Mouse (Mus musculus) MEL (cell line): ENCODE data around the gene Hsd17b13.

Experiments used
- BHLHE40 ChIP-seq: IDR thresholded peaks from 2 replicates; pipeline ENCODE4 v1.6.1; 2012; ENCODE audit warnings: low read depth, mild to moderate bottlenecking, inconsistent platforms, low read length, improper control_type of control experiment, borderline replicate concordance
- CTCF ChIP-seq, 3 experiments: IDR thresholded peaks in 2 of 3; conservative IDR thresholded peaks in 1 of 3; 2 replicates each; pipeline ENCODE4 v1.5.1; 2011 to 2012; ENCODE audit warnings: low read length in 3 of 3, low read depth in 2 of 3, mild to moderate bottlenecking in 2 of 3, improper control_type of control experiment in 1 of 3, inconsistent platforms in 1 of 3, mixed read lengths in 1 of 3, moderate library complexity in 1 of 3; ENCODE audit not compliant: control insufficient read depth in 1 of 3, insufficient read depth in 1 of 3, poor library complexity in 1 of 3, severe bottlenecking in 1 of 3
- GABPA ChIP-seq: IDR thresholded peaks from 2 replicates; pipeline ENCODE4 v1.6.1; 2012; ENCODE audit warnings: low read depth, mild to moderate bottlenecking, inconsistent platforms, low read length, improper control_type of control experiment, moderate library complexity
- GATA1 ChIP-seq: IDR thresholded peaks from 2 replicates; pipeline ENCODE4 v1.6.1; 2011; ENCODE audit warnings: low read depth, low read length, improper control_type of control experiment
- POLR2A ChIP-seq, 2 experiments: IDR thresholded peaks; 2 replicates each; pipeline ENCODE4 v1.6.1; 2011 to 2012; ENCODE audit warnings: low read length in 2 of 2, mild to moderate bottlenecking in 2 of 2, control low read depth in 1 of 2, improper control_type of control experiment in 1 of 2, low read depth in 1 of 2, moderate library complexity in 1 of 2; ENCODE audit not compliant: control insufficient read depth in 1 of 2, insufficient read depth in 1 of 2, poor library complexity in 1 of 2
- POLR2AphosphoS2 ChIP-seq: IDR thresholded peaks from 2 replicates; pipeline ENCODE4 v1.6.1; 2011; ENCODE audit warnings: low read length, improper control_type of control experiment
- TCF12 ChIP-seq: IDR thresholded peaks from 2 replicates; pipeline ENCODE4 v1.6.1; 2014; ENCODE audit warnings: low read depth, mild to moderate bottlenecking, inconsistent platforms, low read length, improper control_type of control experiment, moderate library complexity

DNA sequence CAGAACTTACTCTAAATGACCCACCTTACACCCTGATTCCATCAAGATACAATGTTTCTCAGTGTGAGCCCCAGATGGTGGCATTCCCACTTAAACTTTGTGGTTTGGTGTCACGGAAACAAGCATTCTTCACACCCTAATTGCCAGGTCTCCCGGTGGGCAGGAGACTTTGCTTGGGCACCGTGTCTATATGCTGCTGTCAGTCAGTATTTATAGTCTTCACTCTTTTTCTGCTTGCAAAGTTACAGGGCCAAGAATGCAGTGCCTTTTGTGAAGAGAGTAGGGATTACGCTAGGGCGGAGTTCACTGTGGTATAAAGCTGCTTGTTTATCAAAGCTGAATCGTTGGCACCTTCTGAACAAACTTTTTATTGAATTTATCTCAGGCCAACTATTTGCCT is 34.0 kb downstream of the Hsd17b13 start:
- no peak for TF ChIP-seq GABPA
- no peak for TF ChIP-seq GATA1
- no peak for TF ChIP-seq TCF12
- TF ChIP-seq BHLHE40: no peak
- TF ChIP-seq POLR2AphosphoS2: no peak
- no peak for TF ChIP-seq CTCF (IDR thresholded peaks at IDR 0.05 in 2 of 3, conservative IDR thresholded peaks at IDR 0.05 in 1 of 3; ENCODE audit: control insufficient read depth in 1 of 3, insufficient read depth in 1 of 3, low read depth in 2 of 3, low read length in 3 of 3, poor library complexity in 1 of 3, severe bottlenecking in 1 of 3)
- TF ChIP-seq POLR2A (IDR thresholded peaks at IDR 0.05; ENCODE audit: control insufficient read depth in 1 of 2, insufficient read depth in 1 of 2, low read depth in 1 of 2, low read length in 2 of 2, poor library complexity in 1 of 2): no peak
